ENCODE assay signal across 8 mouse cellular contexts in genomic region chr17:26511816-26512774, GRCm38 (mm10). TPM values are rescaled to one million over a fixed set of nuclear protein-coding genes. Genes with fewer than 3 reads are reported as not detected.
DNase-seq lines count a peak whose midpoint lies in the region; ATAC-seq and TF ChIP-seq lines count a peak whose summit lies in the region.

No protein-coding gene starts in this region.

- peak; percentile 49 for ATAC-seq in granulocyte monocyte progenitor cell, adult 5-6 weeks (replicated peaks; ENCODE audit: poor library complexity, severe bottlenecking)
- no peak for ATAC-seq in liver, embryonic 14.5 days (ENCODE audit: insufficient read depth)
- no peak for ATAC-seq in midbrain, embryonic 13.5 days

- H3K9ac ChIP-seq in liver, embryonic 14.5 days (replicated peaks) = peak overlapping the region; percentile 80
- H3K9ac ChIP-seq in midbrain, embryonic 13.5 days (replicated peaks) = no peak overlapping the region

- DNase-seq in gastrocnemius, adult 2 months = peak; percentile 73
- no peak for DNase-seq in gastrocnemius, postnatal 4 days (ENCODE audit: low spot score in 2 of 2)
- peak; percentile 43 for DNase-seq in 3T3-L1 (ENCODE audit: low read depth, low spot score)
- DNase-seq in liver, embryonic 14.5 days (ENCODE audit: low read depth in 3 of 3, low spot score in 3 of 3) = no peak
- DNase-seq in Muller cell, postnatal 12 days (ENCODE audit: inconsistent ontology term) = no peak
- no peak for DNase-seq in thymus, postnatal 4 days

- no peaks in the 10 kb centered on the region for H3K9me3 ChIP-seq in liver, embryonic 14.5 days (ENCODE audit: control insufficient read depth, low read length)
- H3K9me3 ChIP-seq in midbrain, embryonic 13.5 days = no peaks in the 10 kb centered on the region

- peaks cover under 1% of the 10 kb centered on the region for H3K36me3 ChIP-seq in liver, embryonic 14.5 days (replicated peaks; ENCODE audit: control insufficient read depth, insufficient read depth, low read depth)
- H3K36me3 ChIP-seq in midbrain, embryonic 13.5 days = no peaks in the 10 kb centered on the region

- no peaks in the 10 kb centered on the region for H3K27me3 ChIP-seq in liver, embryonic 14.5 days (ENCODE audit: control insufficient read depth, insufficient read depth, low read length)
- H3K27me3 ChIP-seq in midbrain, embryonic 13.5 days = no peaks in the 10 kb centered on the region

- peaks cover 77 to 78% of the 10 kb centered on the region in 2 experiments for H3K4me1 ChIP-seq in liver, embryonic 14.5 days (replicated peaks; ENCODE audit: control insufficient read depth in 2 of 2, insufficient read depth in 2 of 2, low read length in 1 of 2)
- peaks cover 6% of the 10 kb centered on the region for H3K4me1 ChIP-seq in midbrain, embryonic 13.5 days (replicated peaks)

- 66% methylated on average over 7 of the region's 7 CpGs for WGBS in liver, embryonic 14.5 days (ENCODE audit: insufficient replicate concordance)
- 76% methylated on average over 7 of the region's 7 CpGs for WGBS in midbrain, embryonic 13.5 days

- H3K4me3 ChIP-seq in gastrocnemius, adult 2 months = no peak overlapping the region
- H3K4me3 ChIP-seq in liver, embryonic 14.5 days (ENCODE audit: insufficient read depth in 1 of 2, low read depth in 2 of 2, low read length in 2 of 2) = no peak overlapping the region
- no peak overlapping the region for H3K4me3 ChIP-seq in midbrain, embryonic 13.5 days (replicated peaks)

- TF ChIP-seq EP300 in liver, embryonic 14.5 days (IDR thresholded peaks at IDR 0.05; ENCODE audit: low read depth) = no peak

- no peak for TF ChIP-seq CTCF in gastrocnemius, adult 2 months (IDR thresholded peaks at IDR 0.05)
- no peak for TF ChIP-seq CTCF in liver, embryonic 14.5 days (IDR thresholded peaks at IDR 0.05; ENCODE audit: low read depth)

- no peak overlapping the region for H3K4me2 ChIP-seq in liver, embryonic 14.5 days (ENCODE audit: low read depth)
- H3K4me2 ChIP-seq in midbrain, embryonic 13.5 days (replicated peaks) = no peak overlapping the region

- intact Hi-C loops in gastrocnemius, adult 2 months (cut with DNase I) = no loop called here

- peak overlapping the region; percentile 86 for H3K27ac ChIP-seq in gastrocnemius, adult 2 months
- H3K27ac ChIP-seq in liver, embryonic 14.5 days = peak overlapping the region; percentile 97
- H3K27ac ChIP-seq in midbrain, embryonic 13.5 days = no peak overlapping the region

RNA-seq across cellular contexts. Expression of gene Ergic1, which starts 49.2 kb away (rescaled TPM):
- total RNA-seq in gastrocnemius, adult 2 months (2021) = 10 to 100 TPM; 40.3 to 60.3 TPM
- total RNA-seq in gastrocnemius, postnatal 4 days (2021) = 100 to 1,000 TPM; 150 to 167 TPM
- total RNA-seq in granulocyte monocyte progenitor cell, adult 5-6 weeks (2014; fragmentation: Nextera tagmentation) = 88.4 and 89.5 TPM in 2 replicates
- 51.5 and 52.4 TPM in 2 replicates for total RNA-seq in granulocyte monocyte progenitor cell, adult 5-6 weeks (2017)
- polyA plus RNA-seq in liver, embryonic 14.5 days (2012; rRNA removed) = 26.0 and 27.5 TPM in 2 replicates
- 31.3 and 33.4 TPM in 2 replicates for polyA plus RNA-seq in liver, embryonic 14.5 days (2014; fragmentation: Nextera tagmentation; extraction: Ambion mirVana)
- 91.5 and 102 TPM in 2 replicates for polyA plus RNA-seq in midbrain, embryonic 13.5 days (2015; fragmentation: Nextera tagmentation; extraction: Ambion mirVana)

RNA-seq across cellular contexts. Expression of gene Dusp1, which starts 49.8 kb away (rescaled TPM):
- total RNA-seq in gastrocnemius, adult 2 months (2021) = 10 to 100 TPM; 73.0 to 89.6 TPM
- 10 to 100 TPM; 33.6 to 42.9 TPM for total RNA-seq in gastrocnemius, postnatal 4 days (2021)
- total RNA-seq in granulocyte monocyte progenitor cell, adult 5-6 weeks (2014; fragmentation: Nextera tagmentation) = 20.4 and 21.3 TPM in 2 replicates
- total RNA-seq in granulocyte monocyte progenitor cell, adult 5-6 weeks (2017) = 34.3 and 43.2 TPM in 2 replicates
- polyA plus RNA-seq in liver, embryonic 14.5 days (2012; rRNA removed) = 25.0 and 26.8 TPM in 2 replicates
- polyA plus RNA-seq in liver, embryonic 14.5 days (2014; fragmentation: Nextera tagmentation; extraction: Ambion mirVana) = 25.9 and 29.9 TPM in 2 replicates
- 41.3 and 43.8 TPM in 2 replicates for polyA plus RNA-seq in midbrain, embryonic 13.5 days (2015; fragmentation: Nextera tagmentation; extraction: Ambion mirVana)

Comparison
In these comparisons a context has a peak if more than half of its experiments do, and no peak if none do; other contexts are left out.
1. DNase-seq: peak in gastrocnemius, adult 2 months (single experiment) and 3T3-L1 (single experiment); none in gastrocnemius, postnatal 4 days (0 of 2), liver, embryonic 14.5 days (0 of 3), Muller cell, postnatal 12 days (single experiment) and thymus, postnatal 4 days (single experiment).